Mouse (Mus musculus): ENCODE data around the gene Msx3. TPM values are rescaled to one million over a fixed set of nuclear protein-coding genes. Genes with fewer than 3 reads are reported as not detected.

The Msx3 gene
- polyA plus RNA-seq, 1 experiment from 2014 or later, result not detected

GRCm38 (mm10) chr7:140077698-140078097 lies 28.8 kb upstream of the Msx3 start:
- Histone ChIP-seq H3K27me3 (peaks cover 60% of the 10 kb centered on the region), H3K4me1 (peaks cover 21% of the 10 kb centered on the region), H3K4me3 (replicated peaks) (no peak overlapping the region), H3K27ac (no peak overlapping the region), H3K4me2 (no peak overlapping the region), H3K36me3 (no peaks in the 10 kb centered on the region), H3K9ac (no peak overlapping the region), H3K9me3 (replicated peaks) (no peaks in the 10 kb centered on the region)
- no peak for ATAC-seq (replicated peaks; ENCODE audit: low FRiP score)
- 78% methylated on average over 6 of the region's 6 CpGs for WGBS

- H3K9ac ChIP-seq, result peak overlapping the region; percentile 42; the same call in 1 of the 2 replicates
- peak overlapping the region; percentile 36 for H3K4me3 ChIP-seq (replicated peaks)
- H3K9me3 ChIP-seq (replicated peaks), result no peaks in the 10 kb centered on the region
- peak overlapping the region; percentile 62 for H3K4me2 ChIP-seq
- ATAC-seq (replicated peaks; ENCODE audit: low FRiP score), result no peak
- H3K4me1 ChIP-seq, result peaks cover 8% of the 10 kb centered on the region; the same call in 1 of the 2 replicates
- 36% methylated on average over 39 of the region's 39 CpGs for WGBS
- no peak overlapping the region for H3K27ac ChIP-seq
- H3K36me3 ChIP-seq, result no peaks in the 10 kb centered on the region
- peaks cover 23% of the 10 kb centered on the region; the same call in 1 of the 2 replicates for H3K27me3 ChIP-seq
These were observed 21.3 kb upstream of the Msx3 start for GRCm38 (mm10) chr7:140070042-140070711.

- Histone ChIP-seq H3K9me3 (replicated peaks) (no peaks in the 10 kb centered on the region), H3K9ac (no peak overlapping the region), H3K36me3 (no peaks in the 10 kb centered on the region), H3K27ac (no peak overlapping the region), H3K27me3 (peaks cover 39% of the 10 kb centered on the region), H3K4me2 (no peak overlapping the region), H3K4me1 (peaks cover 8% of the 10 kb centered on the region; the same call in 1 of the 2 replicates), H3K4me3 (replicated peaks) (no peak overlapping the region)
- no peak for ATAC-seq (replicated peaks; ENCODE audit: low FRiP score)
- 58% methylated on average over 6 of the region's 6 CpGs for WGBS
These were observed 18.5 kb upstream of the Msx3 start for GRCm38 (mm10) chr7:140067397-140067796.

- peaks cover 65% of the 10 kb centered on the region for H3K27me3 ChIP-seq
- no peak overlapping the region for H3K4me3 ChIP-seq (replicated peaks)
- no peak overlapping the region for H3K9ac ChIP-seq
- H3K4me1 ChIP-seq, result peaks cover 24% of the 10 kb centered on the region
- WGBS, result 18% methylated on average over 7 of the region's 7 CpGs
- H3K4me2 ChIP-seq, result no peak overlapping the region
- H3K9me3 ChIP-seq (replicated peaks), result no peaks in the 10 kb centered on the region
- ATAC-seq (replicated peaks; ENCODE audit: low FRiP score), result no peak
- no peaks in the 10 kb centered on the region for H3K36me3 ChIP-seq
- H3K27ac ChIP-seq, result no peak overlapping the region
These were observed 14.2 kb upstream of the Msx3 start for GRCm38 (mm10) chr7:140063092-140063491.

- no peak overlapping the region for H3K27ac ChIP-seq
- H3K4me2 ChIP-seq, result no peak overlapping the region
- no peaks in the 10 kb centered on the region for H3K36me3 ChIP-seq
- peaks cover 31% of the 10 kb centered on the region for H3K4me1 ChIP-seq
- peaks cover 73% of the 10 kb centered on the region for H3K27me3 ChIP-seq
- 16% methylated on average over 11 of the region's 11 CpGs for WGBS
- H3K9ac ChIP-seq, result no peak overlapping the region
- ATAC-seq (replicated peaks; ENCODE audit: low FRiP score), result no peak
- no peaks in the 10 kb centered on the region for H3K9me3 ChIP-seq (replicated peaks)
- no peak overlapping the region for H3K4me3 ChIP-seq (replicated peaks)
These were observed 13.4 kb upstream of the Msx3 start for GRCm38 (mm10) chr7:140062307-140062706.

- Histone ChIP-seq H3K4me3 (replicated peaks) (peak overlapping the region; percentile 46), H3K4me2 (peak overlapping the region; percentile 88), H3K9ac (0 out of 2 replicates have a peak overlapping the region, but pooled peaks have one; percentile 39), H3K27ac (no peak overlapping the region), H3K27me3 (peaks cover 78% of the 10 kb centered on the region), H3K36me3 (no peaks in the 10 kb centered on the region), H3K9me3 (replicated peaks) (no peaks in the 10 kb centered on the region), H3K4me1 (peaks cover 31% of the 10 kb centered on the region)
- 3% methylated on average over 6 of the region's 6 CpGs for WGBS
- ATAC-seq (replicated peaks; ENCODE audit: low FRiP score), result 0 out of 2 replicates have a peak, but pooled peaks have one; percentile 16
These were observed 12.9 kb upstream of the Msx3 start for GRCm38 (mm10) chr7:140061832-140062130.

- Histone ChIP-seq H3K27ac (no peak overlapping the region), H3K9me3 (replicated peaks) (no peaks in the 10 kb centered on the region), H3K4me1 (peaks cover 31% of the 10 kb centered on the region), H3K4me2 (peak overlapping the region; percentile 88), H3K9ac (peak overlapping the region; percentile 39), H3K4me3 (replicated peaks) (peak overlapping the region; percentile 46), H3K27me3 (peaks cover 84% of the 10 kb centered on the region), H3K36me3 (no peaks in the 10 kb centered on the region)
- ATAC-seq (replicated peaks; ENCODE audit: low FRiP score), result 0 out of 2 replicates have a peak, but pooled peaks have one; percentile 10
- WGBS, result 1% methylated on average over 47 of the region's 47 CpGs
These were observed 12.3 kb upstream of the Msx3 start for GRCm38 (mm10) chr7:140060936-140061831.

- no peak overlapping the region for H3K9ac ChIP-seq
- H3K9me3 ChIP-seq (replicated peaks), result no peaks in the 10 kb centered on the region
- ATAC-seq (replicated peaks; ENCODE audit: low FRiP score), result no peak
- peaks cover 31% of the 10 kb centered on the region for H3K4me1 ChIP-seq
- WGBS, result 54% methylated on average over 4 of the region's 4 CpGs
- no peak overlapping the region for H3K27ac ChIP-seq
- H3K27me3 ChIP-seq, result peaks cover 95% of the 10 kb centered on the region
- H3K36me3 ChIP-seq, result no peaks in the 10 kb centered on the region
- no peak overlapping the region for H3K4me2 ChIP-seq
- no peak overlapping the region for H3K4me3 ChIP-seq (replicated peaks)
These were observed 10.7 kb upstream of the Msx3 start for GRCm38 (mm10) chr7:140059601-140060000.

- WGBS, result 16% methylated on average over 7 of the region's 7 CpGs
- no peak overlapping the region for H3K27ac ChIP-seq
- peak overlapping the region; percentile 21; the same call in 1 of the 2 replicates for H3K9ac ChIP-seq
These were observed 9.6 kb upstream of the Msx3 start for GRCm38 (mm10) chr7:140058528-140058927.

GRCm38 (mm10) chr7:140057413-140058407 lies 8.8 kb upstream of the Msx3 start:
- Histone ChIP-seq H3K27ac (no peak overlapping the region), H3K27me3 (peaks cover 96% of the 10 kb centered on the region), H3K4me3 (replicated peaks) (peak overlapping the region; percentile 49), H3K9ac (peak overlapping the region; percentile 43), H3K9me3 (replicated peaks) (no peaks in the 10 kb centered on the region), H3K36me3 (no peaks in the 10 kb centered on the region), H3K4me1 (peaks cover 31% of the 10 kb centered on the region), H3K4me2 (peak overlapping the region; percentile 78)
- peak; percentile 73 for ATAC-seq (replicated peaks; ENCODE audit: low FRiP score)
- WGBS, result 3% methylated on average over 53 of the region's 53 CpGs

More at GRCm38 (mm10) chr7:140058528-140058927, 9.6 kb upstream of the Msx3 start:
- no peak for ATAC-seq (replicated peaks; ENCODE audit: low FRiP score)
- H3K4me2 ChIP-seq, result peak overlapping the region; percentile 78
- peaks cover 31% of the 10 kb centered on the region for H3K4me1 ChIP-seq
- peaks cover 93% of the 10 kb centered on the region for H3K27me3 ChIP-seq
- no peaks in the 10 kb centered on the region for H3K9me3 ChIP-seq (replicated peaks)
- H3K36me3 ChIP-seq, result no peaks in the 10 kb centered on the region
- peak overlapping the region; percentile 49 for H3K4me3 ChIP-seq (replicated peaks)

- peaks cover 96% of the 10 kb centered on the region for H3K27me3 ChIP-seq
These were observed 5.2 kb upstream of the Msx3 start for GRCm38 (mm10) chr7:140054124-140054523.

More at GRCm38 (mm10) chr7:140054124-140054523, 5.2 kb upstream of the Msx3 start:
- ATAC-seq (replicated peaks; ENCODE audit: low FRiP score), result no peak
- H3K9me3 ChIP-seq (replicated peaks), result no peaks in the 10 kb centered on the region
- no peak overlapping the region for H3K27ac ChIP-seq
- H3K9ac ChIP-seq, result no peak overlapping the region
- H3K4me1 ChIP-seq, result peaks cover 20% of the 10 kb centered on the region
- no peak overlapping the region for H3K4me3 ChIP-seq (replicated peaks)
- no peak overlapping the region for H3K4me2 ChIP-seq
- 78% methylated on average over 4 of the region's 4 CpGs for WGBS
- no peaks in the 10 kb centered on the region for H3K36me3 ChIP-seq

Measured in kidney, embryonic 15.5 days (tissue).